Mouse (Mus musculus) heart, adult 9 months (tissue): Measurements from ENCODE around the gene Slit3.

Experiments used
- DNase-seq, 2 experiments: peaks; one replicate each; pipeline ENCODE4 v3.0.0; 2022; ENCODE audit warnings: low spot score in 2 of 2

Gene Slit3

GRCm38 (mm10) chr11:35198537-35199088 is 77.6 kb downstream of the Slit3 start:
- DNase-seq = no peak

- no peak for DNase-seq
Observed at GRCm38 (mm10) chr11:35202332-35202731, 81.3 kb downstream of the Slit3 start.

GRCm38 (mm10) chr11:35203673-35204072 is 82.6 kb downstream of the Slit3 start:
- DNase-seq = no peak

GRCm38 (mm10) chr11:35204084-35204483 is 83.1 kb downstream of the Slit3 start:
- DNase-seq = no peak

- no peak for DNase-seq
Observed at GRCm38 (mm10) chr11:35210728-35211682, 90.0 kb downstream of the Slit3 start.

- DNase-seq = no peak
Observed at GRCm38 (mm10) chr11:35224025-35224424, 103.0 kb downstream of the Slit3 start.

- DNase-seq = peak; percentile 69 to 74
Observed at GRCm38 (mm10) chr11:35231361-35232090, 110.5 kb downstream of the Slit3 start.

GRCm38 (mm10) chr11:35232321-35232720 is 111.3 kb downstream of the Slit3 start:
- peak; percentile 72 to 82 for DNase-seq

- DNase-seq = no peak
Observed at GRCm38 (mm10) chr11:35241379-35241778, 120.4 kb downstream of the Slit3 start.

GRCm38 (mm10) chr11:35243597-35243996 is 122.6 kb downstream of the Slit3 start:
- DNase-seq = no peak

GRCm38 (mm10) chr11:35244526-35244925 is 123.5 kb downstream of the Slit3 start:
- DNase-seq = peak; percentile 37 to 49

- no peak for DNase-seq
Observed at GRCm38 (mm10) chr11:35246623-35247022, 125.6 kb downstream of the Slit3 start.

GRCm38 (mm10) chr11:35248088-35248487 is 127.1 kb downstream of the Slit3 start:
- DNase-seq = no peak

- DNase-seq = no peak
Observed at GRCm38 (mm10) chr11:35250871-35251418, 129.9 kb downstream of the Slit3 start.

- DNase-seq = peak; percentile 79 to 83
Observed at GRCm38 (mm10) chr11:35251910-35252309, 130.9 kb downstream of the Slit3 start.

- DNase-seq = no peak
Observed at GRCm38 (mm10) chr11:35257351-35257750, 136.3 kb downstream of the Slit3 start.

- no peak for DNase-seq
Observed at GRCm38 (mm10) chr11:35261562-35262087, 140.6 kb downstream of the Slit3 start.

GRCm38 (mm10) chr11:35262289-35262941 is 141.4 kb downstream of the Slit3 start:
- no peak for DNase-seq

- DNase-seq = no peak
Observed at GRCm38 (mm10) chr11:35264749-35265148, 143.7 kb downstream of the Slit3 start.

GRCm38 (mm10) chr11:35270396-35270795 is 149.4 kb downstream of the Slit3 start:
- no peak for DNase-seq

- no peak for DNase-seq
Observed at GRCm38 (mm10) chr11:35273416-35273815, 152.4 kb downstream of the Slit3 start.
